Mouse (Mus musculus) midbrain, embryonic 12.5 days (tissue): ENCODE results near the gene 1700088E04Rik. TPM values are rescaled to one million over a fixed set of nuclear protein-coding genes. Genes with fewer than 3 reads are reported as not detected.

Source experiments
- ATAC-seq: fragments of 200-750 bp; cut with Nextera tagmentation; 2 replicates; pipeline ENCODE4 v1.8.0; 2017; ENCODE audit warnings: low read depth, moderate TSS enrichment, moderate library complexity; ENCODE audit not compliant: low FRiP score
- H3K27ac ChIP-seq: fragments of 300-500 bp; sonication (generic); replicated peaks from 2 replicates; pipeline ENCODE4 v1.5.1; 2016; ENCODE audit warnings: mild to moderate bottlenecking
- H3K27me3 ChIP-seq: fragments of 300-500 bp; sonication (generic); 2 replicates; pipeline ENCODE4 v1.6.1; 2016; ENCODE audit warnings: mild to moderate bottlenecking
- H3K36me3 ChIP-seq: fragments of 300-500 bp; sonication (generic); 2 replicates; pipeline ENCODE4 v1.6.1; 2016
- H3K4me1 ChIP-seq: fragments of 300-500 bp; sonication (generic); 2 replicates; pipeline ENCODE4 v1.6.1; 2016
- H3K4me2 ChIP-seq: fragments of 300-500 bp; sonication (generic); replicated peaks from 2 replicates; pipeline ENCODE4 v1.6.1; 2016; ENCODE audit warnings: mild to moderate bottlenecking, moderate library complexity
- H3K4me3 ChIP-seq: fragments of 300-500 bp; sonication (generic); 2 replicates; pipeline ENCODE4 v1.5.1; 2016; ENCODE audit warnings: mild to moderate bottlenecking
- H3K9ac ChIP-seq: fragments of 300-500 bp; sonication (generic); replicated peaks from 2 replicates; pipeline ENCODE4 v1.6.1; 2016; ENCODE audit warnings: mild to moderate bottlenecking, moderate library complexity
- H3K9me3 ChIP-seq: fragments of 300-500 bp; sonication (generic); 2 replicates; pipeline ENCODE4 v1.6.1; 2016; ENCODE audit warnings: mild to moderate bottlenecking
- WGBS: fragments of 180-500 bp; shearing (Covaris S2); methylation state at CpG from one replicate; pipeline ENCODE4 v1.1.7; 2016; 5-methylcytosine and 5-hydroxymethylcytosine counted together
- polyA plus RNA-seq: library from polyadenylated mRNA; unstranded; fragments of >200 nt; fragmentation: Nextera tagmentation; extraction: Ambion mirVana; gene quantifications from 2 replicates; pipeline ENCODE4 v1.2.1, GENCODE M21; 2016

The 1700088E04Rik gene
- polyA plus RNA-seq, 1 experiment from 2014 or later: 9.7 TPM

- Histone ChIP-seq H3K4me1 (no peaks in the 10 kb centered on the region), H3K4me3 (no peak overlapping the region), H3K27me3 (no peaks in the 10 kb centered on the region), H3K4me2 (no peak overlapping the region), H3K27ac (no peak overlapping the region), H3K9ac (no peak overlapping the region), H3K9me3 (0 out of 2 replicates have a peak, but pooled peaks cover 5% of the 10 kb centered on the region), H3K36me3 (peaks cover 72% of the 10 kb centered on the region)
- ATAC-seq: no peak
- WGBS: 85% methylated on average over 7 of the region's 7 CpGs
Measured at GRCm38 (mm10) chr15:79129311-79129710, 11.7 kb downstream of the 1700088E04Rik start.

GRCm38 (mm10) chr15:79128208-79128607 is 12.8 kb downstream of the 1700088E04Rik start:
- H3K4me2 ChIP-seq: no peak overlapping the region
- no peak for ATAC-seq
- H3K4me1 ChIP-seq: no peaks in the 10 kb centered on the region
- peaks cover 80% of the 10 kb centered on the region for H3K36me3 ChIP-seq
- H3K27me3 ChIP-seq: no peaks in the 10 kb centered on the region
- H3K9ac ChIP-seq: no peak overlapping the region
- 97% methylated on average over 5 of the region's 5 CpGs for WGBS
- no peak overlapping the region for H3K4me3 ChIP-seq
- H3K27ac ChIP-seq: no peak overlapping the region
- 0 out of 2 replicates have a peak, but pooled peaks cover 5% of the 10 kb centered on the region for H3K9me3 ChIP-seq

GRCm38 (mm10) chr15:79127101-79127500 is 14.0 kb downstream of the 1700088E04Rik start:
- Histone ChIP-seq H3K36me3 (peaks cover 80% of the 10 kb centered on the region), H3K9ac (no peak overlapping the region), H3K4me1 (no peaks in the 10 kb centered on the region), H3K9me3 (0 out of 2 replicates have a peak, but pooled peaks cover 5% of the 10 kb centered on the region), H3K4me3 (no peak overlapping the region), H3K4me2 (no peak overlapping the region), H3K27me3 (no peaks in the 10 kb centered on the region), H3K27ac (no peak overlapping the region)
- no peak for ATAC-seq
- WGBS: 93% methylated on average over 12 of the region's 12 CpGs

GRCm38 (mm10) chr15:79126217-79126932 is 14.7 kb downstream of the 1700088E04Rik start:
- no peaks in the 10 kb centered on the region for H3K4me1 ChIP-seq
- no peak overlapping the region for H3K4me2 ChIP-seq
- no peak overlapping the region for H3K27ac ChIP-seq
- 82% methylated on average over 13 of the region's 13 CpGs for WGBS
- no peak overlapping the region for H3K4me3 ChIP-seq
- H3K9me3 ChIP-seq: 0 out of 2 replicates have a peak, but pooled peaks cover 5% of the 10 kb centered on the region
- H3K36me3 ChIP-seq: peaks cover 78% of the 10 kb centered on the region
- H3K27me3 ChIP-seq: no peaks in the 10 kb centered on the region
- H3K9ac ChIP-seq: no peak overlapping the region
- no peak for ATAC-seq

GRCm38 (mm10) chr15:79124331-79124875 is 16.6 kb downstream of the 1700088E04Rik start:
- H3K9me3 ChIP-seq: 0 out of 2 replicates have a peak, but pooled peaks cover 5% of the 10 kb centered on the region
- WGBS: 86% methylated on average over 10 of the region's 10 CpGs
- no peaks in the 10 kb centered on the region for H3K27me3 ChIP-seq
- no peaks in the 10 kb centered on the region for H3K4me1 ChIP-seq
- no peak overlapping the region for H3K4me3 ChIP-seq
- H3K9ac ChIP-seq: no peak overlapping the region
- no peak overlapping the region for H3K27ac ChIP-seq
- H3K36me3 ChIP-seq: peaks cover 66% of the 10 kb centered on the region
- no peak overlapping the region for H3K4me2 ChIP-seq
- no peak for ATAC-seq

- Histone ChIP-seq H3K9me3 (0 out of 2 replicates have a peak, but pooled peaks cover 5% of the 10 kb centered on the region), H3K4me2 (no peak overlapping the region), H3K4me1 (no peaks in the 10 kb centered on the region), H3K9ac (no peak overlapping the region), H3K36me3 (peaks cover 64% of the 10 kb centered on the region), H3K27ac (no peak overlapping the region), H3K27me3 (no peaks in the 10 kb centered on the region), H3K4me3 (no peak overlapping the region)
- ATAC-seq: no peak
- 91% methylated on average over 6 of the region's 6 CpGs for WGBS
Measured at GRCm38 (mm10) chr15:79123751-79124150, 17.3 kb downstream of the 1700088E04Rik start.

GRCm38 (mm10) chr15:79122546-79122945 is 18.5 kb downstream of the 1700088E04Rik start:
- Histone ChIP-seq H3K27ac (no peak overlapping the region), H3K36me3 (peaks cover 63% of the 10 kb centered on the region), H3K9ac (no peak overlapping the region), H3K4me2 (no peak overlapping the region), H3K4me3 (no peak overlapping the region), H3K27me3 (no peaks in the 10 kb centered on the region), H3K4me1 (no peaks in the 10 kb centered on the region), H3K9me3 (no peaks in the 10 kb centered on the region)
- WGBS: 83% methylated on average over 13 of the region's 13 CpGs
- ATAC-seq: no peak

GRCm38 (mm10) chr15:79122119-79122518 is 18.9 kb downstream of the 1700088E04Rik start:
- no peaks in the 10 kb centered on the region for H3K9me3 ChIP-seq
- no peaks in the 10 kb centered on the region for H3K4me1 ChIP-seq
- H3K4me2 ChIP-seq: no peak overlapping the region
- ATAC-seq: no peak
- peaks cover 61% of the 10 kb centered on the region for H3K36me3 ChIP-seq
- WGBS: 79% methylated on average over 4 of the region's 4 CpGs
- no peak overlapping the region for H3K27ac ChIP-seq
- no peak overlapping the region for H3K9ac ChIP-seq
- no peaks in the 10 kb centered on the region for H3K27me3 ChIP-seq
- H3K4me3 ChIP-seq: no peak overlapping the region

GRCm38 (mm10) chr15:79119491-79119890 is 21.6 kb downstream of the 1700088E04Rik start:
- H3K9ac ChIP-seq: no peak overlapping the region
- H3K36me3 ChIP-seq: peaks cover 60% of the 10 kb centered on the region
- no peak overlapping the region for H3K27ac ChIP-seq
- 82% methylated on average over 9 of the region's 9 CpGs for WGBS
- H3K27me3 ChIP-seq: no peaks in the 10 kb centered on the region
- H3K4me2 ChIP-seq: no peak overlapping the region
- H3K4me1 ChIP-seq: no peaks in the 10 kb centered on the region
- no peak overlapping the region for H3K4me3 ChIP-seq
- ATAC-seq: no peak
- H3K9me3 ChIP-seq: no peaks in the 10 kb centered on the region

GRCm38 (mm10) chr15:79115276-79115675 is 25.8 kb downstream of the 1700088E04Rik start:
- ATAC-seq: no peak
- no peaks in the 10 kb centered on the region for H3K9me3 ChIP-seq
- H3K27me3 ChIP-seq: peaks cover 8% of the 10 kb centered on the region
- H3K4me2 ChIP-seq: no peak overlapping the region
- no peak overlapping the region for H3K4me3 ChIP-seq
- WGBS: 73% methylated on average over 5 of the region's 5 CpGs
- no peak overlapping the region for H3K27ac ChIP-seq
- H3K4me1 ChIP-seq: peaks cover 6% of the 10 kb centered on the region
- H3K36me3 ChIP-seq: peaks cover 29% of the 10 kb centered on the region
- no peak overlapping the region for H3K9ac ChIP-seq

- Histone ChIP-seq H3K27ac (no peak overlapping the region), H3K4me3 (no peak overlapping the region), H3K9me3 (no peaks in the 10 kb centered on the region), H3K36me3 (peaks cover 18% of the 10 kb centered on the region), H3K27me3 (peaks cover 15% of the 10 kb centered on the region), H3K4me1 (peaks cover 23% of the 10 kb centered on the region), H3K4me2 (no peak overlapping the region), H3K9ac (no peak overlapping the region)
- WGBS: 79% methylated on average over 4 of the region's 4 CpGs
- ATAC-seq: no peak
Measured at GRCm38 (mm10) chr15:79111774-79112173, 29.3 kb downstream of the 1700088E04Rik start.

- 75% methylated on average over 2 of the region's 2 CpGs for WGBS
- Histone ChIP-seq H3K27ac (no peak overlapping the region), H3K27me3 (peaks cover 19% of the 10 kb centered on the region), H3K4me3 (peak overlapping the region; percentile 73), H3K9me3 (no peaks in the 10 kb centered on the region), H3K4me2 (peak overlapping the region; percentile 97), H3K4me1 (peaks cover 23% of the 10 kb centered on the region), H3K9ac (peak overlapping the region; percentile 20), H3K36me3 (peaks cover 14% of the 10 kb centered on the region; the same call in 1 of the 2 replicates)
- ATAC-seq: no peak
Measured at GRCm38 (mm10) chr15:79110528-79110927, 30.5 kb downstream of the 1700088E04Rik start.
